Mouse (Mus musculus): ENCODE measurements around the gene Capn3.
A peak's percentile ranks its signal among the peaks of the same experiment; 100 is the strongest.

DNA sequence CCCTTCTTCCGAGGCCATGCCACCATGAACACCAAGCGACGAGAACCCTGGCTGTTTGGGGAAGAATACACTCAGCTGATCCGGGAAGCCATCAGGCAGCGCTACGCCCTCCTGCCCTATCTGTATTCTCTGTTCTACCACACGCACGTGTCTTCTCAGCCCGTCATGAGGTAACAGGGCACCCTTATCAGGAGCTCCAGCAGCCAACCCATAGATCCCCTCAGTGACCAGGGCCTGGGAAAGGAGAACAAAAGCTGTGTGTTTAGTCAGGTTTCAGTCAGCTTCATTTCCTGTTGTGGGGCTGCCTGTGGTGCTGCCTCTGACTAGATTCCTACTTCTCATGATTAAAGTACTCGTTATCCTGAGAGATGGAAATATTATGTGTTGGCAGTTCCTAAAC lies 9.4 kb upstream of the Capn3 start:
- TF ChIP-seq EP300 (IDR thresholded peaks at IDR 0.05; ENCODE audit: low read depth), result peak; percentile 47; the same call in 1 of the 2 replicates
- no peak for TF ChIP-seq CTCF (IDR thresholded peaks at IDR 0.05; ENCODE audit: low read depth)

All from liver, embryonic 14.5 days (tissue).